Mouse (Mus musculus): ENCODE measurements around the gene Btg3.
"Not testable (repeated sequence)": the region's sequence is repeated elsewhere in the genome, so short reads cannot be mapped to it uniquely, and the experiment has no call there.

Gene Btg3

GRCm38 (mm10) chr16:78376745-78377570 is at the start of gene Btg3:
Btg3 (minus strand) TSS chr16:78377192.
- peak; percentile 90 to 93 for DNase-seq

DNA sequence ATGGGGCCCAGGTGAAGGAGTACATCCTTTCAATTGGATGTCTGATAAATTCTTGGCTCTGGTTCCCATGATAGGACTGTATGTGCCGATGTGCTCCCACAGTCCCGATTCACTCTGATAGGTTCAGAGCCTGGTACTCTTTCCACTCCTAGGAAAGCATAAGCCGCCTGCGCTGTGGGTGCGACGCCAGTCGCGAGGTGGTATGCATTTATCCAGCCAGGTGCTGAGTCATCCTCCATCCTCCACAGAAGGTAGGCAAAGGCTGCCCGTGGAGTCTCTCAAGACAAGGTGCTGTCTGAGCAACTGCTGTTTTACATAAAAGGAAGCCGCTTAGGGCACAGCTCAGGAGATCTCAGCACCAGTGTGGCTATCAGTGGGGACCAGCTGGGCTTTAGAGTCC is 40.7 kb upstream of the Btg3 start:
- no peak for DNase-seq

DNA sequence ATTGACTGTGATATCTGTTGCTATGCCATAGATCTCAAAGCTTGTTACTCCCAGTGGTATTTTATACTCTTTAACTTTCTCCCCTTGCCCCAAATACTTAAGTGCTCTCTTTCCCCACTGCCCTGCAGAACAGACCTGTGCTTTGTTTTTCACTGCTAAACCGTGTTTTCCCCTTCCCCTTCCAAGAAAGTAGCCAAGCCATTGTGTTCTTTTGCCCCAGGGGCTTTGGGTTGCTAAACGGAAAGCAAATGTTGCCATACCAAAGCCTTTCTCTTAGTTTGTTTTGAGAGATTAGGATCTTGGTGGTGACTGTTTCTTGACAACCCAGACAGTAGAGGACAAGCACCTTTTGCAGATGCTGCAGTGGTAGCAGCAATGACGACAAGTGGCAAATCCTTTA is 39.5 kb upstream of the Btg3 start:
- no peak for DNase-seq

GRCm38 (mm10) chr16:78409991-78410390 is 33.0 kb upstream of the Btg3 start:
- DNase-seq, result no peak

- no peak for DNase-seq
Observed at GRCm38 (mm10) chr16:78407855-78408254, 30.9 kb upstream of the Btg3 start.

DNA sequence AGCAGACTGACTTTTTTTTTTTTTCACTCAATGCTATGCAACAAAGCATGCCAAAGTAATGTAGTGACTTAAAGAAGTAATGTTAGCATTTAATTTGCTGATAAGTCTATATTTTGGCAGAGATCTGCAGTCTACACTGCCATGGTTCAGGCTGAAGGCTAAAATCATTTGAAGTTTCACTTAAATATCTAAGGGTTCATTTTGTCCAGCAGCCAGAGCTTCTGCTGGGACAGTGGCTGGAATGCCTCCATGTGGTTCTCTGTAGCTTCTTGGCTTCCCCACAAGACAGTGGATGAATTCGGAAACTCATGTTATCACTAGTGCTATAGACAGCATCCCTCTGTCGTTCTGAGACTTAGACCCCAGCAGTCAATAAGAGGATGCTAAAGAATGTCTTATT is 29.7 kb upstream of the Btg3 start:
- DNase-seq, result no peak

DNA sequence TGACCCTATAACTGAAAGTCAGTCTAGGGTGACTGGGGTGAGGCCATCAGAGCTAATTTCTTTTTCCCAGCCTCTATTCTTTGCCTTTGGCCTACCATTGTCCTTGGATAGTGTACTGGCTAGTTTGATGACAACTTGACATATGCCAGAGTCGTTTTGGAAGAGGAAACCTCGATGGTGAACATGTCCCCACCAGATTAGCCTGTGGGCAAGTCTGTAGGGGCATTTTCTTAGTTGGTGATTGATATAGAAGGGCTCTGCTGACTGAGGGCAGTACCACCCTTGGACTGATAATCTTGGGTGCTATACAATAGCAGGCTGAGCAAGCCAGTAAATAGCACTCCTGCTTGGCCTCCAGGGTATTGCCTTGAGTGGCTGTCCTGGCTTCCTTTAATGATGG is 25.3 kb upstream of the Btg3 start:
- DNase-seq, result no peak

DNA sequence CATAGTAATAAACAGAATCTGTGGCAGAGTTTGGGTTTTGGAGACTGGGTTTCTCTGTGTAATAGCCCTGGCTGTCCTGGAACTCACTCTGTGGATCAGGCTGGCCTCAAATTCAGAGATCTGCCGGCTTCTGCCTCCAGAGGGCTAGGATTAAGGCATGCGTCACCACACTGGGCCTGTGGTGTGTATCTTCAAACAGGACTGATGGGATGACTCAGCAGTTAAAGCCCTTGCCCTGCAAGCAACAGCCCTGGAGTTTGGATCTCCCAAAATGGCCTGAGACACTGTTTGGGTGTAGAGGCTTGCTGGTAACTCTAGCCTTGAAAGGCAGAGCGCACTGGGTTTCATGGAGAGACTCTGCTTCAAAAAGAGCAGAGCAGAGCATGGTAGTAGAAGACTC is 22.4 kb upstream of the Btg3 start:
- no peak for DNase-seq

GRCm38 (mm10) chr16:78398734-78399133 is 21.7 kb upstream of the Btg3 start:
- no peak for DNase-seq

DNA sequence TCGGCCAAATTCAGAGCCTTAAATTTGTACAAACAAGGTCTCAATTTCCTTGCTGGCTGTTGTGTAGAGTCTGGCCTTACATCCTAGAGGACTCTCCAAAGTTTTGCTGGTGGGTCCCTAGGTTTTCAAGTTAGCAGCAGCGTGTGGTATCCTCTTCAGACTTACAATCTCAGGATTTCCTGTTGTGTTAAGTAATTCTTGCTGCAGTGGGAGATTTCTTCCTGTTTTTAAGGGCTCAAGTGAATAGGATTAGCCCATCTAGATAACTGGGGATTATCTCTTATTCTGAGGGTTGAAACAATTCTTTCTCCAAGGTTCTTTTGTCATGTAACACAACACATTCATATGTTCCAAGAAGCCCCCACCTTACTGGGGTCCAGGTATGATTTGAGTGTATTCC is 14.4 kb upstream of the Btg3 start:
- no peak for DNase-seq

- DNase-seq, result no peak
Observed at GRCm38 (mm10) chr16:78389986-78390385, 13.0 kb upstream of the Btg3 start.

DNA sequence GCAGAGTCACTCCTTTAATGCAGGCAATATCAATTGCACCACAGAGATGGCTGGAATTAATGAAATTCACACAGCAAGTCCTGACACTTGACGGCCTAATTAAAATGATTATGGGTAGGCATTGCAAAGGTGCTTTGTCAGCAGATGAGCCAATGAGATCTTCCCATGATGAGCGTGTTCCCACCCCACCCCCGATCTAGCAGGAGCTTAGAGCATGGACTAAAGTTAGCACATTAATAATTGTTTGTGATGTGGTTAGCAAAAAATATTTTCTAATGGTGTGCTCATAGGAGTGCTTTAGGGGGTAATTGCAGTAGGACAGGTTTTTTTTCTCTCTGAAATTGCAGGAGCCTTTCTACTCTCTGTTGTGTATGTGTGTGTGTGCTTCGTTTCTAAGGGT is 12.1 kb upstream of the Btg3 start:
- DNase-seq, result no peak

GRCm38 (mm10) chr16:78378493-78378892 is 1.5 kb upstream of the Btg3 start:
- DNase-seq, result no peak

GRCm38 (mm10) chr16:78375821-78376691 is 936 bp downstream of the Btg3 start:
- peak; percentile 77 to 78 for DNase-seq

DNA sequence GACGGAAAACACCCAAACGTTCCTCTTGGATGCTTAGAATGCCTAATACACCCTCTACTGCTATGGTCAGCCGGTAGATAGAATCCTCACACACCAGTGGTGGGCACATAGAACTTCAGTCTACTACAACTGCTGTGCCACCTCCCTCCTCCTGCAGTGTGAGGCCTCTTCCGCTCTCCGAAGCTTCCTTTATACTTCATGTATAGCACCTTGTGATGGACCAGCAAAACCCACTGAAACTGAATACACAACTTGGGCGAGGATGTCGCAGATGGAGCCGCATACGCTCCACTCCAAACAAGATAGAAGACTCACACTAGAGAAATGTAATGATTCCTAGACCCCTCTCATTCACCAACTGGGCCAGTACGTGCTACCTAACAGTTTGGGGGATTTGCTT is 1.8 kb downstream of the Btg3 start:
- DNase-seq, result peak; percentile 36 to 39

DNA sequence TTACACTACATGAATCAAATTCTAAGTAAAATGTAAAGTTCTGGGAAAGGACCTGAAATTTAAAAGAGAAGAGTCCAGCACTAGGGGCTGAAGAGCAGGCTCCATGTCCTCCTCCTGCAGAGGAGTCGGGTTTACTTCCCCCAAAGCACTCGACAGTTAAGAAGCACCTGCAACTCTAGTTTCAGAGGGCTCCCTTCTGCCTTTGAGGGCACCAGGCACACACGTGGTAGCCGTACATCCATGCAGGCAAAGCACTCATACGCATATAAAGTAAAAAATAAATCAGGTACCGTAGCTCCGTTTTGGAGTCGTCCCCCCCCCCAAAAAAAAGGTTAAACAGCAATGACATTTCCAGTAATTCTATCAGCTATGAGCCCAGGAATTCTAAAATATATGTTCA is 3.2 kb downstream of the Btg3 start:
- DNase-seq, result no peak

- DNase-seq, result no peak
Observed at GRCm38 (mm10) chr16:78372786-78373185, 4.2 kb downstream of the Btg3 start.

DNA sequence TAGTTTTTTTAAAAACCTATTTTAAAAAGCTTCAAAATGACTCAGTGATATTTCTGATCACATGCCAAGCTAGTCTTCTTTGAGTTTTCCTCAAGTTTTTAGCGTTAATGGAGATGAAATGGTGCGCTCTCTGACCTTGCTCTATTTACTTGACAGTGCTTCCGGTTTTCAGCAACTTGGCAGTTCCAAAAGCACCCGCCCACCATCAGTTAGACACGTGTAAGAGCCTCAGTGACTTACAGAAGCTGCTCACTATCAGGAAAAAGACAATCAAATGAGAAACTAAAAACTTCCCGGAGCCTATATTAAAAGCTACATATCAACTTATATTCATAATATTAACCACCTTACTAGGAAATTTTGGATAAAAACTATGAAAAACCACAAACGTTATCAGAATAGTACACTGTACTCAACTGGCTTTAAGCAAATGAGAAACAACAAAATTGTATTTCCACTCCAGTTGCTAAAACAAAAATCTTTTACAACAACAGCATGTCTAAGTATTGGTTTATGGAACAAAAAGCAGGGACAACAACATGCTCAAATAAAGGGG is 5.4 kb downstream of the Btg3 start:
- no peak for DNase-seq

DNA sequence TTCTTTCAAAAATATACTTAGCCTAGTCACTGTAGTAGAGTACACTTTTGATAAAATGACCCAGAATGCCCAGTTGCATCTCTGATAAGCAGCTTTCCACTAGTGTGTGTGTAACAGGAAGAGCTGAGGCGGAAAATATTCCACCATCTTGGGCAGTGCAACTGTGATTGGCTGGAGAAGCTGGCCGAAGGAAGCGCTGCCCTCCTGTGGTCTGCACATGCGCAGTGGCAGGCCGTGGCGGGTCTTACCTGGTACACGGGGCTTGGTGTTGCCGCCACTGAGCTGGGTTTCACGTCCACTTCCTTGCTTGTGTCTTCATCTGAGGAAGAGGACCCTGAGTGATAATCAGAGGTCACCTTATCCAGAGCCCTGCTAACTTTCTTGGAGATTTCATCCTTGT is 12.4 kb downstream of the Btg3 start:
- not testable (repeated sequence) for DNase-seq

DNA sequence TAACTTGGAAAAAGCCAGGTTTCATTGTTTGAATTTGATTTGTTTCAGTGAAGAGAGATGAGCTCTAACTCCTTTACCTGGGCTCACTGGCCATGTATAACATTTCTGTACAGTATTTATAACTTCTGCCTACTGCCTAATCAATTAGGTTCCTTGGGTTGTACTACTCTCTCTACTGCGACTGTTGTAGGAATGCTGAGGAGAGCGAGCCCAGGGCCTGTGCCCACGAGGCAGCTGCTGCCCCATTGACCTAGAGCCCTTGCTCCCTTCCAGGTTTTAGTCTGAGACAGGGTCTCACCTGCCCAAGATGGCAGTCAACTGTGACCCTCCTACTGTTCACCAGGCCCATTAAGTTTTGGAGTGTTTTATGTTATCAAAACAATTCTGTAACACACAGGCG is 15.5 kb downstream of the Btg3 start:
- DNase-seq, result no peak

- DNase-seq, result peak in 1 of 2 experiments; percentile 19
Observed at GRCm38 (mm10) chr16:78357757-78358156, 19.2 kb downstream of the Btg3 start.

DNA sequence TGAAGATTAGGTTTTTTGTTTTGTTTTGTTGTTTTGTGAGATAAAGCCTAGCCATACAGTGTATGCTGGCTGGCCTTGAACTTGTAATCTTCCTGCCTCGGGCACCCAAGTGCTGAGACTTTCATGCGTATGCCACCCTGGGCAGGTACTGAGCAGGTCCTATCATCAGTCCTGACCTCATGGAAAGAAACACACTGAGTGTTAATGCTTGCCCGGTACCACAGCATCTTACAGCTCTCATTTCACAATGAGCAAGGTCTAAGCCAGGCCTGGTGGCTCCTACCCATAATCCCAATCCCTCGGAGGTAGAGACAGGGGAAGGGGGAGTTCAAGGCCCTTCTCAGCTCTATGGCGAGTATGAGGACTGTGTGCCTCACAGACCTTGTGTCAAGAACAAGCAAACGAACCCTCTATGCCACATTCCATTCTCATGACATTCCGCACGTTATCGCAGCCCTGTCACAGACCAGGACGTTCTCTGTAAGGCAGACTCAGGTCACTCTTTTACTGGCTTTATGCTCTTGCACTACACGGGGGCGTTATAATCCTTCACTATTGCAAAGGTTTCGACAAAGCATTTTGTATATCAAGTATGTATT is 29.6 kb downstream of the Btg3 start:
- no peak for DNase-seq

GRCm38 (mm10) chr16:78346662-78347327 is 30.2 kb downstream of the Btg3 start:
- no peak for DNase-seq
